Mouse (Mus musculus): ENCODE measurements around the gene Ubr7.

Ubr7 gene

DNA sequence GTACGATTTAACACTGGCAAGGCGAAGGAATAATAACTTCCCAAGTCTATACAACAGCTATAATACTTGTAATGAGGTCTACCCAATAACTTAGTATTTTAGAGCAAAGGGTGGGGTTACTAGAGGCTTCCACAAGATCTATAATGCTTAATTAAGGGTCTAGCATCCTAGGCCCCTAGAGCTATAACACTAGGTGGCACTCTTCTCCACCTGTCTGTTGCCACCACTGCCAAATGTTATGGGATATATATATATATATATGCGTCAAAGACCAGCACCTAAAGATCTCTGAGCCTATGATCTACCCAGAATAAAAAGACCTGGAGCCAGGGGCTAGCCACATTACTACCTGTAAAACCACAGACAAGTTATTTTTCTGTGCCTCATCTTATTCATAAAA lies 17.5 kb upstream of the Ubr7 start:
- in situ Hi-C loops (cut with MboI; ENCODE audit: unreplicated experiment in 2 of 2), result loop anchor here (5.0 to 10.0 kb wide), 5 partner anchors 322 to 755 kb away; no protein-coding TSS in a partner anchor

GRCm38 (mm10) chr12:102742056-102742455 lies 15.7 kb upstream of the Ubr7 start:
- in situ Hi-C loops (cut with MboI; ENCODE audit: unreplicated experiment in 2 of 2), result loop anchor here (5.0 to 10.0 kb wide), 5 partner anchors 320 to 753 kb away; no protein-coding TSS in a partner anchor

- in situ Hi-C loops (cut with MboI; ENCODE audit: unreplicated experiment in 2 of 2), result loop anchor here (5.0 to 10.0 kb wide), 5 partner anchors 319 to 752 kb away; no protein-coding TSS in a partner anchor
Observed at GRCm38 (mm10) chr12:102743036-102743588, 14.7 kb upstream of the Ubr7 start.

- in situ Hi-C loops (cut with MboI; ENCODE audit: unreplicated experiment in 2 of 2), result loop anchor here (5.0 to 10.0 kb wide), 5 partner anchors 318 to 751 kb away; no protein-coding TSS in a partner anchor
Observed at GRCm38 (mm10) chr12:102743589-102744574, 13.9 kb upstream of the Ubr7 start, which contains the start of the genes Moap1 and Tmem251. Gene Moap1, minus strand, starts transcription at chr12:102743661. Gene Tmem251, plus strand, starts transcription at chr12:102743762.

- in situ Hi-C loops (cut with MboI; ENCODE audit: unreplicated experiment in 2 of 2), result loop anchor here (5.0 to 10.0 kb wide), 5 partner anchors 317 to 750 kb away; no protein-coding TSS in a partner anchor
Observed at GRCm38 (mm10) chr12:102744839-102745238, 12.9 kb upstream of the Ubr7 start.

GRCm38 (mm10) chr12:102748256-102748655 lies 9.5 kb upstream of the Ubr7 start:
- in situ Hi-C loops (cut with MboI; ENCODE audit: unreplicated experiment in 2 of 2), result loop anchor here (10.0 kb wide), 3 partner anchors 397 to 747 kb away; no protein-coding TSS in a partner anchor

DNA sequence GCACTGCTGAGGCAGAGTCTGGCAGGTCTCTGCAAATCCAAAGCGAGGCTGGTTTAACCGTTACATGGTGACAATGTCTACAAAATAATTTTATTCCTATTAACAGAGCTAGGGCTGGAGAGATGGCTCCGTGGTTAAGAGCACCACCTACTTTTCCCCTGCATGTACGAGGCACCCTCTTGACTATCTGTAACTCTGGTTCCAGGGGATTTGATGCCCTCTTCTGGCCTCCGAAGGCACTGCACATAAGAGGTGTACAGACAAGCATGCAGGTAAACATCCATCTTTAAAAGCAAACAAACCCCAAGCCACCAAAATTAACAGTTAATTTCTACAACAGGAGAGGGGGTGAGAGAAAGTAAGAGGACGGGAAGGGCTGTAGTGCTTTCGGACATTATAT lies 1.5 kb upstream of the Ubr7 start:
- in situ Hi-C loops (cut with MboI; ENCODE audit: unreplicated experiment in 2 of 2), result loop anchor here (10.0 to 25.0 kb wide), 3 partner anchors 631 to 769 kb away; partner anchors contain the start of genes Cpsf2 (in 1 of the 2), Ddx24 (in 1 of the 2) and Otub2 (in 1 of the 2)

GRCm38 (mm10) chr12:102757055-102757688 lies 595 bp upstream of the Ubr7 start:
- in situ Hi-C loops (cut with MboI; ENCODE audit: unreplicated experiment in 2 of 2), result loop anchor here (10.0 to 25.0 kb wide), 3 partner anchors 630 to 770 kb away; partner anchors contain the start of genes Cpsf2 (in 1 of the 2), Ddx24 (in 1 of the 2) and Otub2 (in 1 of the 2)

DNA sequence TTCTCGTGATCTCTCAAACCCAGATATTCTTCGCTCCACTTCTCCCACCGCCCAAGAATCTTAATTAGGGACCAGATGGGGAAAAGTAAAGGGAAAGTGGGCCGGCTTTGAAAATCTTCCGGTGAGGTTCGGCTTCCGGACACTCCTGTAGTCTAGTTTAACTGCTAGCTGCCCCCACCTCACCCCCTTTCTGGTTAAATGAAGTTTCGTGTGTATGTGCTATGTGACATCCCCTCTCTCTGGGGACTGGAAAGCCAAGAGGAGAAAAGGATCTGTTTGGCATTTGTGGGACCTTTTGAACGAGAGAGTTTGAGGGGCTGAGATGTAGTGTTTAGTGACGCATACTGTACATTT lies 613 bp downstream of the Ubr7 start, which contains the start of gene Gm20604:
Gm20604 (minus strand) TSS at position 270 of the 354 bp plus-strand sequence.
- in situ Hi-C loops (cut with MboI; ENCODE audit: unreplicated experiment in 2 of 2), result loop anchor here (10.0 to 25.0 kb wide), 3 partner anchors 629 to 771 kb away; partner anchors contain the start of genes Cpsf2 (in 1 of the 2), Ddx24 (in 1 of the 2) and Otub2 (in 1 of the 2)

DNA sequence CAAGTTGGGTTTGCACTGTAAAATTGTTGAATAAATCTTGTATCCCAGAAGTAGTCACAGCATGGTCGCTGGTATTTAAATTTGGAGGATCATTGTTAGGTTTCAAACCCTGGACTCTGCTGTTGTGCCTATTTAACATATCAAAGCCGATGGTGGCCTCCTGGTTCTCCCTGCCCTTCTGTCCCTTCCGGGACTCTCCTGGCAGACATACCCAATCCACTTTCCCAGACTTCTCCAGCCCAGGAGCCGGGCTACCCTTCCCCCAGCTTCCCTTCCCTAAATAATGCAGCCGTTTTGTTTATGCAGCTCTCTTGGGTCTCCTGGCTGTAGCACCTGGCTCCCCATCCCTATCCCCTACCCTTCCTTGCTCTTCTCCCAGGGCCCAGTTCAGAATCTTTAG lies 1.2 kb downstream of the Ubr7 start:
- in situ Hi-C loops (cut with MboI; ENCODE audit: unreplicated experiment in 2 of 2), result loop anchor here (10.0 to 25.0 kb wide), 3 partner anchors 628 to 772 kb away; partner anchors contain the start of genes Cpsf2 (in 1 of the 2), Ddx24 (in 1 of the 2) and Otub2 (in 1 of the 2)

GRCm38 (mm10) chr12:102761668-102762067 lies 3.9 kb downstream of the Ubr7 start:
- in situ Hi-C loops (cut with MboI; ENCODE audit: unreplicated experiment in 2 of 2), result loop anchor here (25.0 kb wide), 2 partner anchors 626 to 774 kb away; partner anchors contain the start of genes Cpsf2 (in 1 of the 2) and Otub2 (in 1 of the 2)

- in situ Hi-C loops (cut with MboI; ENCODE audit: unreplicated experiment in 2 of 2), result loop anchor here (25.0 kb wide), 2 partner anchors 624 to 776 kb away; partner anchors contain the start of genes Cpsf2 (in 1 of the 2) and Otub2 (in 1 of the 2)
Observed at GRCm38 (mm10) chr12:102763696-102764095, 5.9 kb downstream of the Ubr7 start.

GRCm38 (mm10) chr12:102769000-102769399 lies 11.2 kb downstream of the Ubr7 start:
- in situ Hi-C loops (cut with MboI; ENCODE audit: unreplicated experiment in 2 of 2), result loop anchor here (25.0 kb wide), 2 partner anchors 618 to 782 kb away; partner anchors contain the start of genes Cpsf2 (in 1 of the 2) and Otub2 (in 1 of the 2)

DNA sequence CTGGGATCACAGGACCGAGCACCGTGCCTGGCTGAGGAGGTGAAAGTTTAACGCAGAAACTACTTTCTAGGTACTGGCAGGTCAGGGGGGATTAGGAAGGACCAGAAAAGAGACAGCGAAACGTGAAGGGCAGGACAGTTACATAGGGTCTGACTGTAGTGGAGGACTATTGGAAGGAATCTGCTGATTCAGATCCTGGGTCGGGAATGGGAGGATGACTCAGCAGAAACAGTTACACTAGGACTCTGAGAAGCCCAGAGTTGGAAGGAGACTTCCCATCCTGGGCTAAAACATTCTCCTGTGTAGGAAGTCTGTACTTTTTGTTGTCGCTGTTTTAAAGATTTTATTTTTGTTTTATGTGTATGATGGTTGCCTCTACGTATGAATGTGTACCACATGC lies 13.8 kb downstream of the Ubr7 start:
- in situ Hi-C loops (cut with MboI; ENCODE audit: unreplicated experiment in 2 of 2), result loop anchor here (25.0 kb wide), 2 partner anchors 616 to 784 kb away; partner anchors contain the start of genes Cpsf2 (in 1 of the 2) and Otub2 (in 1 of the 2)

- in situ Hi-C loops (cut with MboI; ENCODE audit: unreplicated experiment in 2 of 2), result loop anchor here (25.0 kb wide), 2 partner anchors 615 to 785 kb away; partner anchors contain the start of genes Cpsf2 (in 1 of the 2) and Otub2 (in 1 of the 2)
Observed at GRCm38 (mm10) chr12:102772676-102773075, 14.9 kb downstream of the Ubr7 start.

DNA sequence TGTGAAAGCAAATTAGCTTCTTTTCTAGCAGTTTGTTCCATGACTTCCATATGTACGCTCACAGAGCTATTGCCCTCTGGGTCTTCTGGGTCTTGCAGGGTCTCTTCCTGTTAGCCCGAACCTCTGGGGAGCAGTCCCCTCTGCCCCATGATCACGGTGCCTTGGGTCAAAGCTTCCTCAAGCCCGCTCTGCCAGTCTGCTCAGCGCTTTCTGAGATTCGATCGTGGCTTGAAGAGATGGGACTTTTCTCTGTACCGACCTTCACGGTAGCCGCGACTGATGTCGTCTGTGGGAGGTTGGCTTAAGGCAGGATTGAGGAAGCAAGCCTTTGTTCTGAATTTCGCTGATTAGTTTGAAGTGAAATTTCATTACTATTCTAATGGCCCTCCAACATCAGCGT lies 18.3 kb downstream of the Ubr7 start:
- in situ Hi-C loops (cut with MboI; ENCODE audit: unreplicated experiment in 2 of 2), result no loop called here

- in situ Hi-C loops (cut with MboI; ENCODE audit: unreplicated experiment in 2 of 2), result no loop called here
Observed at GRCm38 (mm10) chr12:102778151-102778550, 20.4 kb downstream of the Ubr7 start.

DNA sequence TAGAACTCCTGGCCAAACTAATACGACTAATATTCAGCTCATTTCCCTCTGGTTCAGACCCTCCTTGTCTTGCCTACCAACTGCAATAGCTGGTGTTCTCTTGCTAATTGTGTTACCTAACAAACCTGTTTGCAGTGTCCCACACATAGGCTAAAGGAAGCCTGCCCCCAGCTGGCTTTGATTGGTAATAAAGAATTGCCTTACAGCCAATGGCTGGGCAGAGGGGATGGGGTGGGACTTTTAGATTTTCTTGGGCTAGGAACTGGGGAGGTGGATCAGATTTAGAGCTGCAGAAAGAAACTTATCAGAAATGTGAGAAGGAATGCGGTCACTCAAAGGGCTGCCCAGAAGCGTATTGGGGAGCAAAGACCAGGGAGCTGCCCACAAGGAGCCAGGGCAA lies 21.7 kb downstream of the Ubr7 start:
- in situ Hi-C loops (cut with MboI; ENCODE audit: unreplicated experiment in 2 of 2), result no loop called here

GRCm38 (mm10) chr12:102782841-102783240 lies 25.1 kb downstream of the Ubr7 start:
- in situ Hi-C loops (cut with MboI; ENCODE audit: unreplicated experiment in 2 of 2), result no loop called here

All from v-Abl transformed pro-B cells (cell line).